24 mouse cellular contexts compared by ENCODE assay signal in the genomic region with DNA sequence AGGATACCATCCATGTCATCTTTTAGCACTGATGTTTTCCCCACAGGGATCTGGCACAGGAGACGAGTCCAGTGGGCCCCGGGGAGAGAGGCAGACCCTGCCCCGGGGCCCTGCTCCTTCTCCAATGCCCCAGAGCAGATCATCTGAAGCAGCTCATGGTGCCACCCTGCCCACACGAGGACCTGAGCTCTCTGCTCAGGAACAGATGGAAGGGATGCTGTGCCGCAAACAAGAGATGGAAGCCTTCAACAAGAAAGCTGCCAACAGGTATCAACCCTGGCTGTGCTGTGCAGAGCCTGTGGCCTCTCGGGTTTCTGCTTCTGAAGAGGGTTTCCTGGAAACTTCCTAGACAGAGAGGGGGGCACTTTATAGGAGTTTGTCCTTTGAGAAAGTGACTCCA. TPM values are rescaled to one million over a fixed set of nuclear protein-coding genes. Genes with fewer than 3 reads are reported as not detected.
"Had no signal": no experiment of that assay in that cellular context is flagged by ENCODE, and none has a peak within 500 bp of the region (broad histone marks: within the 10 kb centered on the region; RNA-seq: fewer than 3 reads in every experiment).

No protein-coding gene starts in this region.

- H3K27ac ChIP-seq: limb, embryonic 15.5 days; liver, embryonic 14.5 days; macrophage; midbrain, embryonic 12.5 days; neural tube, embryonic 13.5 days; stomach, embryonic 15.5 days had no signal

- H3K4me3 ChIP-seq: limb, embryonic 15.5 days; midbrain, embryonic 12.5 days; myocyte; neural tube, embryonic 13.5 days; stomach, embryonic 15.5 days had no signal

- H3K4me2 ChIP-seq: limb, embryonic 15.5 days; liver, embryonic 11.5 days; lung, embryonic 14.5 days; midbrain, embryonic 12.5 days; neural tube, embryonic 13.5 days; stomach, embryonic 15.5 days had no signal

- H3K9me3 ChIP-seq: limb, embryonic 15.5 days; midbrain, embryonic 12.5 days; neural tube, embryonic 13.5 days; stomach, embryonic 15.5 days had no signal

- H3K4me1 ChIP-seq: midbrain, embryonic 12.5 days; neural tube, embryonic 13.5 days; stomach, embryonic 15.5 days had no signal

- H3K36me3 ChIP-seq: stomach, embryonic 15.5 days had no signal

- DNase-seq: kidney, adult 9 months; kidney, postnatal 14 days; kidney, postnatal 4 days; layer of hippocampus, adult 9-11 months; liver, postnatal 0 days; lung, embryonic 14.5 days; retina, postnatal 1 day; right cerebral cortex, postnatal 25 days; spleen, adult 18-20 months; thymus, adult 18-20 months; thymus, postnatal 4 days had no signal

- ATAC-seq: liver, postnatal 0 days; lung, postnatal 0 days; midbrain, embryonic 16.5 days had no signal

- H3K9ac ChIP-seq: limb, embryonic 15.5 days; liver, embryonic 14.5 days; liver, postnatal 0 days; lung, embryonic 14.5 days; midbrain, embryonic 12.5 days; neural tube, embryonic 13.5 days; stomach, embryonic 15.5 days had no signal

- H3K27me3 ChIP-seq: limb, embryonic 15.5 days; midbrain, embryonic 12.5 days; neural tube, embryonic 13.5 days; stomach, embryonic 15.5 days had no signal

RNA-seq across cellular contexts. Expression of a gene that starts 39.0 kb away (rescaled TPM):
- total RNA-seq: megakaryocyte, adult 5-6 weeks; monocyte, adult 5-6 weeks; neutrophil, adult 5-6 weeks had no signal

RNA-seq across cellular contexts. Expression of a gene that starts 51.5 kb away (rescaled TPM):
- total RNA-seq: megakaryocyte, adult 5-6 weeks; monocyte, adult 5-6 weeks; neutrophil, adult 5-6 weeks had no signal
- polyA plus RNA-seq: macrophage had no signal
